Mouse (Mus musculus): Measurements from ENCODE around the gene Ankrd50.

The Ankrd50 gene

DNA sequence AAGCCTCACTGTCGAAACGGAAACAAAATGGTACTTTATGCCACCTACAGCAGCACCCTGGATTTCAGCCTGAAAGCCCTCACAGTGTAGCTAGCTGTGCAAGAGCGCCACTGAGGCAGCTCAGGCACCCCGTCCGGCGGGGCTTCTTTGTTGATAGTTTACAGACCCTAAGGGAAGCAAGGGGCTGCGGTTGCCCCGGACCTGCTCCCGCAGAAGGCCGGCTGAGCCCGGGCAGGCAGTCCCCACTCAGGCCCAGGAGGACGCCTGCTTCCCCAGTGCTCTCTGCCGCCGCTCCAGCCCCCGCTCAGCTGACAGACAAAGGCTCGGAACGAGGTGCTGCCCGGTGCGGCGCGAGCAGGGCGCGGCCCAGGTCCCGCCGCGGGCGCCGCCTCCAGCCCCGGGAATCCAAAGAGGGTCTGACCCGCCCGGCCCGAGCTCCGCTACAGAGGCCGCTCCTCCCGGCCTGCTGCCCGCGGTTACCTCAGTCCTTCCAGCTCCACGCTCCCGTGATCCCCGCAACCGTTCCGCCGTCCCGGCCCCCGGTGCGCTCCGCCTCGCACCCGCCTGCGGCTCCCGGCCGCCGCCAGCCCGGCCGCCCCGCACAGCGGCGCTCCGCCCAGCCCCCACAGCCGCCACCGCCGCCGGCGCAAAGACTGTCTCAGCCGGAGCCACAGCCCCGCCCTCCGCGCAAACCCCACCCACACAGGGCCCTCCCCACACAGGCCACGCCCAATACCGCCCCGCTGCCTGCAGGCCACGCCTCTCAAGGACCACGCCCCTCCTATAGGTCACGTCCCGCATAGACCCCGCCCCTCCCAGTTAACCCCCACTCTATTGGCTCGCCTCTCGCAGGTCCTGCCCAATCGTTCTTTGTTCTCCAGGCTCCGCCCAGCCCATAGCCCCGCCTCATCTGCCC is at the start of gene Ankrd50:
TSS of gene Ankrd50 (minus strand) at position 654 of the 916 bp plus-strand sequence.
- peak; percentile 89 for DNase-seq (ENCODE audit: low read depth)

DNA sequence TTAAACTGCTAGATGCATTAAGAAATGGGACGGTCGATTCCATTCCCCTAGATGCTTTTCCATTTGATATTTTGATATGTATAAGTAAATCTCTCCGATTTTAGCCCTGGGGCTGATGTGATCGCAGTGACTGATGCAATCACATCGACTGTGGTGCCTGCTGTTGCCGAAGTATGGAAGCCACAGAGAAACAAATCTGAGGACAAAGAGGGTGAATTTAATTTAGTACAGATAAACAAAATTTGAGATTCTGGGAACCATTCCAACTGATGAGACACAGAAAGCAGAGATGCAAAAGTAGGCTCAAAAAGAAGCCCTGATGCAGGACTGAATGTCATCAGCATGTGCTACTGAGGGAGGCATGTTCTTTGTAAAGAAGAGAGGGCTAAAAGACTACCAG is 49.6 kb upstream of the Ankrd50 start:
- DNase-seq (ENCODE audit: low read depth) = no peak

DNA sequence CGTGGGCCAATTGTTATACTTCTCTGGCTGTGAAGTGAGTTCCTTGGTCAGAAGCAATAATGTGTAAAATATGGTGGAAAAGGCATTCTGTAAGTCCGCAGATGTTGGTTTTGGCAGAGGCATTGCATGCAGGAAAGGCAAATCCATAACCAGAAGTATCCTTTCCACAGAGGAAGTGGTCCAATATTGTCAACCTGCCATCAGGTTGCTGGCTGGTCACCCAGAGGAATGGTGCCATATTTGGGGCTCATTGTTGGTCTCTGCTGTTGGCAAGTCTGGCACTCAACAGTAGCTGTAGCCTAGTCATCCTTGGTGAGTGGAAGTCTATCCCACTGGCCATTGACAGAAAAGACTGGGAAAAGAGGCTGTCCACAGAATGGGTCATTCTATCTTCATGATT is 35.8 kb upstream of the Ankrd50 start:
- no peak for DNase-seq (ENCODE audit: low read depth)

DNA sequence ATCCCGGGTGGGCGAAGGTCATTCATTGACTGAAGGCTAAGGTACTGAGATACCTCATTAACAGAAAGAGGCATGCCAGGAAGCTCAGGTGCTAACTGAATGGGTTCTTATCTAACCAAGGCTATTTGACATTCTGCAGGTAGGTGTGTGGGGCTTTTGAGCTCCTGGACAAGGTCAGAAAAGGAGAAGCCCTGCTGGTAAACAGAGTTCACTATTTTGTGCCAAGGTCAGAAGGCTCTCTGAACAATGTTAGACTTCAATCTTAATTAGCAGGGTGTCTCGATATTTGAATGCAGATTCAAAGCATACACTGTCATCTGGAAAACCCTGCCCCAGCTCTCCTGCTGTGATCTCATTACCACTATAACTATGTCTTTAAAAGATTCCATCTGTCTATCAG is 35.3 kb upstream of the Ankrd50 start:
- no peak for DNase-seq (ENCODE audit: low read depth)

DNA sequence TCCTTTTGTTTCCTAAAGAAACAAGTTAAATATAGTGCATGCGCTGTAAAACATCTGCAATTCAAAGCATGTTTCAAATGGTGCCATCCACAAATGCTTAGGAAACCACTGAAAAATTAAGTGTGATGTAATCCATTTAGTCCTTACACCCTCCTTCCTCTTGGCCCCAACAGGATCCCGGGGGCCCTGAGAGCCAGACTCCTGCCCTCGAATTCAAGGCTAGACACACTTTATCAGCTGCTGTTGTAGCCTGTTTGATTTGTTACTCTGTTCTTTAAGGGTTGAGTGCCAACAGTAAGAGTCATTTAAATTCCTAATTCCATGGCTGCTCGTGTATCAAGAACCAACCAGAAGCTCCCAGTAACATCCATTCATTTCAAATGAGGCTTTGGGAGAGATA is 19.0 kb upstream of the Ankrd50 start:
- no peak for DNase-seq (ENCODE audit: low read depth)

DNA sequence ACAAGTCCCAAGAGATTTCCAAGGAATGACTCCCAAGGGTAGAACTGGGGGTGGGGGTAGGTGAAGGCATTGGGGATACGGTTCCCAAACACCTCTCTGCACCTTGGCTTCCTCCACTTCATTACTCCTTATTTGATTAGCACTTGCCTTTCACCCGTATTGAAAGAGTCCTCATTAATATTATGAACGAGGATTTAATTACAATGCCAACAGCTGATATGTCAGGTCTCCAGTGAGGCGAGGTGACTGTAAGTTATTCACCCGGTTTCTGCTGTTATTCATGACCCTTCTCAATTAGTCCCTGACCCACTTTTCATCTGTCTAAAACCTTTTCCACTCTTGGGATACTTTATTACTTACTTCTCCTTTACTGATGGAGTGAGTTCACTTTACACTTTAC is 17.5 kb upstream of the Ankrd50 start:
- no peak for DNase-seq (ENCODE audit: low read depth)

DNA sequence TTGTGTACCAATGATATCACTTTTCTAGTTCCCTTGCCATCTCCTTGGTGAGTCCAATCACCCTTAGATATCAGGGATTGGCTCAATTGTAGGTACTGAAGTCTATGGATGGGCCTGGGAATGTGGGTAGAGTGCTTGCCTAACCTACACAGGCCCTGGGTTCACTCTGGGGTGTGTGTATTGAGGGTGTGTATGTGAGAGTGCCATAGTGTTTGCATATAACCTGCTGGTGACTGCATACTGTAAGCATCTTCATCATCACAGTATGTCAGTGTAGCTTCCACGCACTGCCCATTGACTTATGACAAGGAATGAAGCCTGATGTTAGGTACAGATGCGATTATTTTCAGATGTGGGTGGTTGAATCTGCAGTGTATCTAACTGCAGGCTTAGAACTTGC is 17.1 kb upstream of the Ankrd50 start:
- no peak for DNase-seq (ENCODE audit: low read depth)

DNA sequence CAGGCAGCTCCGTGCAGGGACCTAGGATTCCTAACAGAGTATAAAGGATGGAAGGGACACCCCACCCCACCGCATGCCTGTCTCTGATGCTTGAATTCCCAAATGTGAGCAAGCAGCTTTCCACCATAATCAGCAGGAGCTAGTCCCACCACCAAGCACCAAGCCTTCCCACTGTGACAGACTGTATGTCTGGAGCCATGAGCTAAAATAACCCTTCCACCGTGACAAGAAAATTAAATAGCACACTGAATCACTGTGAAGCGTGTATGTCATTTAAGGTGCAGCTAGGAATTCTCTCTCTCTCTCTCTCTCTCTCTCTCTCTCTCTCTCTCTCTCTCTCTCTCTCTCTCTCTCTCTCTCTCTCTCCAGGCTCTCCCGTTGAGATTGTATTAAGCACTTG is 16.7 kb upstream of the Ankrd50 start:
- DNase-seq (ENCODE audit: low read depth) = no peak

DNA sequence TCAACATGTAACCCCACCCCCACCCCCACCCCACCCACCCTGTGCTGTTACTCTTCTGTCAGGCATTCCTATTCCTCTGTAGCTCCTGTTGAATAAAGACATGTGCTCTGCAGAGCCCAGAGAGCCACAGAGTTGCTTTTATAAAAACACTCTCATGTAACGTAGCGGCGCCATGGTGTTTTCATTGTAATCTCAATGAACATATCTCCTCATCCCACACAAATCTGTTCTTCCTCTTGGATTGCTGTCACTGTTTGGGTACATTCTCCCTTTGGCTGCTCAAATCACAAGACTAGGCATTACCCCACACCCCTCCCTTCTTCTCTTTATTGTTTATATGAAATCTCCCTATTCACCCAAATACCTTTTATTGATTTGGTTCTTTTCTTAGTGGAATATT is 13.9 kb upstream of the Ankrd50 start:
- DNase-seq (ENCODE audit: low read depth) = no peak

DNA sequence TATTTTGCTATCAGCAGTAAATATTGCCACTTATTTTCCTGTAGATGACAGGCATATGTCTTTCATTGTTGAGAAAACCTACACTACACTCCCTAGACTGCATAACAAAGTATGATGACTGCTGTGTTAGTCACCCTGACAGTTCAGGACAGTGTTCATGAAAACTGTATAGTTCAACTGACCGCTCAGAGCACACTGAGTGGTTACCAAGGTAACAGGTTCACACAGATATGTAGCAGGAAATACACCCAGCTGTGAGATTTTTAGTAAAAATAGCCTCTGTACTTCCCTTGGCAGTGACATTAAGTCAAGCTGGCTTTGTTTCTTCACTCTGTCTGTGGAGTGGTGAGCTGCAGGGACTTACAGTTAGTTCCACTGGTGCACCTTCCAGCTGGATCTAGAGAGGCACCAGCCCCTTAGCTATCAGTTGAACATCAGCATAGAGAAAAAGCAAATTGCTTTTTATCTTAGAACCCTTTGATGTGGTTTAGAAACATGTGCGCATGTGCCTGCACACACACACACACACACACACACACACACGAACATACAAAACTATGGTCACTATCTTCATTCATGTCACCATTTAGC is 12.2 kb upstream of the Ankrd50 start:
- DNase-seq (ENCODE audit: low read depth) = no peak

DNA sequence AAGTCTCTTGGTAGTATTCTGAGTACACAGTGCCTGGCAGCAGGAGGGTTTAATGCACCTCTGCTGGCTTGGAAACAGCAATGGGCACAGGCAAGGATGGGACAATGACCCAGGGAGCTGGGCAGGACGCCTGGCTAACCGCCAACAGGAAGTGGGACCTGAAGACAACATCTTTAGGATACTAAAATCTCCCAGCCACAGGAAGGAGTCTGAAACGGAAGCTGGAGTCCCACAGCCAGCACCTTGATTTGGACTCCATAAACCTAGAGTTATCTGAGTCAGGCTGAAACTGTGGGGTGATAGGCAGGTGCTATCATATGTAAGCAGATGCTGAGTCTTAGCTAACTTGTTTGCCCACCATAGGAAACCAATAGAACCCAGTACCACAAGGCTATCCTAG is 7.1 kb upstream of the Ankrd50 start:
- DNase-seq (ENCODE audit: low read depth) = no peak

DNA sequence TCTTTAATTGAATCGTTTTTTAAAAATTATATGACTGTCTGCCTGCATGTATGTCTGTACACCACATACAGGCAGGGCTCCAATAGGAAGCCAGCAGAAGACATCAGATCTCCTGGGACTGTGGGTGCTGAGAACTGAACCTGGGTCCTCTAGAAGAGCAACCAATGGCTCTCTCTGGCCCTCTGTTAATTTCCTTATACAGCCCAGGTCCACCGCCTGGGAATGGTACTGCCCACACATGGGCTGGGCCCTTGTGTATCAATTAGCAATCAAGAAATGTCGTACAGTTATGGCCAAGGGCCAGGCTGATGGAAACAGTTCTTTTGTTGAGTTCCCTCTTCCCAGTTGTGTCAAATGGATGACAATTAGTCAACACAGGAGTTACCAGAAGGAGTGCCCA is 6.6 kb upstream of the Ankrd50 start:
- DNase-seq (ENCODE audit: low read depth) = no peak

DNA sequence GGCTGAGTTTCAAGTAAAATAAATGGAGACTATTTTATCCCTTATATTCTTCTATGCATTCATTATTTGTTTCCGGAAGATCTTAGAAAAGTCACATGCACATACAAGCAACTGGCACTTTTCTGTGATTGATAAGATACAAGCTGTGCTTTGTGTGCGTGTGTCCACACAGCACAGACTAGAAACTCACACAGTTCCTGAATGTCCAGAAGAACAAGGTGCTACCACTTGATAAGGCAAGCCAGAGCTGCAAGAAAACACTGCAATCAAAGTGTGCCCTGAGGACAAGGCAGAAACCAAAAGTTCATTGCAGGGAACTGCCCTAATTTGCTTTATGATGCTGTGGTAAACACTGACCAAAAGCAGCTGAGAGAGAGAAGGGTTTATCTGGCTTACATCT is 6.1 kb upstream of the Ankrd50 start:
- DNase-seq (ENCODE audit: low read depth) = no peak

DNA sequence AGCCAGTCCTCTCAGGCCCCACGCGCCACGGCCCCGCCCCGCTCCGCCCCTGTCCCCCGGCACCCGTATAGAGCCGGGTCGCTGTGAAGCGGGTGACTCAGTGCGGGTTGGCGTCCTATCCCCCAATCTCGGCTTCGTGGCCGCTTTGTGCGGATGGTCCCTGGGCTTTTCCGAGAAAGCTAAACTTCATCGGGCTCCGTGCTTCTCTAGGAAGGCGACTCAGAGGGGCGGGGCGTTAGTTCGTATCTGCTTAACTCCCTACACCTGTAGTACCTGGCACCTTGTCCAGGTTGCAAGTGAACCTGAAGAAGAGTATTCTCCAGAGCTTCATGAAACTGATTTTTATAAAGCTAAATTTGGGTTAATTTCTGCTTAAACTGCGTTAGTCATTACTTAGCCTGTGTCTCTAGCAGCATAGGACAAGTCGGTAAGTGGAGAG is 482 bp upstream of the Ankrd50 start:
- no peak for DNase-seq (ENCODE audit: low read depth)

DNA sequence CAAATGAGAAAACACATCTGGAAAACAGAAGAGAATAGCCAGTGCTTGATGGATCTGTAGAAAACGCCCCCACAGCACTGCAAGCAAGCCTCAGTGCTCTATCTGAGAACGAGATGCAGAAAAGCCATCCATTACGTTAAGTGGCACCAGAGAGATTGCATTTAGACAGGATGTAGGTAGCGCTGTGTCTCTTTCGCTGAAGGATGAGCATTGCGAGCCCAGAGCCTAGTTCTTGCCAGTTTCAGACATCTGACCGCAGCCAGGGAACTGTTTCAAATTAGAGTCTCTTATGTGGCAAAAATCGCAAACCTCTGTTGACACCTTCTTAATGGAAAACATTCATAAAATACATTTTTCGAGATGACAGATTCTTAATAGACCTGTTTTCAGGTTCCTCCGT is 1.1 kb downstream of the Ankrd50 start:
- no peak for DNase-seq (ENCODE audit: low read depth)

DNA sequence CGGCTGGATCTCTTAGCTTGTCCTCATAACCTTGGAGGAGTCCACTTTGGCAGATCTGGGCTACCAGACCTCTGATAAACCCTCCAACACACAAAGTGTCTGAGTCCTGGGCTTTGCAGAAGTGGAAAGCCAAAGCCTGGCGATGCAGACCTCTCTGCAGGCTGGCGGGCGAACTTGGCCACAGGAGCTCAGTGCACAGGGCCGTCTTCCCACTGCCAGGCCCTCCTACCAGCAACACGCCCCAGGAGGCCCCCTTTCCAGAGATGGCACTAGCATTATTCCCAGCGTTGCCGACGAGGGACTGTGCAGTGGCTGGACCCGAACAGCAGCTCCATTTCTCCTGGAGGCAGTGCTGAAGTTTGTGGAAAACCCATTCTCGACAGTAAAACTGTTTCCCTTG is 1.9 kb downstream of the Ankrd50 start:
- no peak for DNase-seq (ENCODE audit: low read depth)

DNA sequence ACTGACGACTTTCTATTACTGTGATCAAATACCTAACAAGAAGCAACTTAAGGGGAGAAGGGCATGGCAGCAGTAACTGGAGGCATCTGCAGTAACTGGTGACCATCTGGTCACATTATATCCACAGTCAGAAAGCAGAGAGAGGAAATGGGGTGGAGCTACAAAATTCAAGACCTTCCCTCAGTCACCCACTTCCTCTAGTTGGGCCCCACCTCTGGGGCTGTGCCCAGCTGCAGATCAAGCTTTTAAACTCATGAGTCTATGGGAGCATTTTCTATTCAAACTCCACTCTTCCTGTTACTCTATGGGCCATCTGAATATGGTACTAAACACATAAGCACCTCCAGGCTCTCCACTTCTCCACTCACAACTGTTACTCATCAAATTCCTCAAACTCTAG is 3.5 kb downstream of the Ankrd50 start:
- DNase-seq (ENCODE audit: low read depth) = no peak

DNA sequence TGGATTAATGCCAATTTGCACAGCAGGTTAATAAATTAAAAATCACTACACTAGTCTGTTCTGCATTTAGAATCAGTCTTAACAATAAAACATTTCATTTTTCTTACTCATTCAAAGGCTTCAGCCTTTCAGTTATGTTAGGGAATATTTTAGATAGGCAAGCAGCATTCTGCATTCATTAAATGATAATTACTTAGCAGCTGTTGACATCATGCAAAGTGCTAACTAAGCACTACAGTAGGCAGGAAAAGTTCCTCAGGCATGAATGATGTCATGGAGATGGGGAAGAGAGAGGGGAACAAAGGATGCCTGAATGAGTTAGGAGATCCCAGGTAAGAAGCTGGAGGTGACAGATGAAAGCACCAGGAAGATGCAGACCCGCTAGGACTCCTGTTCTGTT is 6.7 kb downstream of the Ankrd50 start:
- DNase-seq (ENCODE audit: low read depth) = no peak

DNA sequence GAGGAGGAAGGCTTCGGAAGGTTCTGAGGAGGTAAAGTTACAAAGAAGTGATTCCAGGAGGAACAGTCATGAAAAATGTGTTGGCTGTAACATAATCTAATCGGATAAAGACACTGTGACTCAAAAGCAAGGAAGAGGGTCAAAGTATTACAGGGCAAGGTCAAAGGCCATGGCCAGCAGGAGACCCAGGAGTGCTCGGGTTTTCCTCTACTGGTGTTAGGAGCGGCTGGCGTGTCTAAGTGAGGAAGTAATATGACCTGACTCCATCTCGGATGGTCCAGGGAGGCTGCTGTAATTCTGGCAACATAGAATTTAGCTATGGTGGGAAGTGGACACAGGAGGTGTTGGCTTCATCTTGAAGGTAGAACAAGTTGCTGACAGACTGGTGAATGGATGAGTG is 9.1 kb downstream of the Ankrd50 start:
- no peak for DNase-seq (ENCODE audit: low read depth)

DNA sequence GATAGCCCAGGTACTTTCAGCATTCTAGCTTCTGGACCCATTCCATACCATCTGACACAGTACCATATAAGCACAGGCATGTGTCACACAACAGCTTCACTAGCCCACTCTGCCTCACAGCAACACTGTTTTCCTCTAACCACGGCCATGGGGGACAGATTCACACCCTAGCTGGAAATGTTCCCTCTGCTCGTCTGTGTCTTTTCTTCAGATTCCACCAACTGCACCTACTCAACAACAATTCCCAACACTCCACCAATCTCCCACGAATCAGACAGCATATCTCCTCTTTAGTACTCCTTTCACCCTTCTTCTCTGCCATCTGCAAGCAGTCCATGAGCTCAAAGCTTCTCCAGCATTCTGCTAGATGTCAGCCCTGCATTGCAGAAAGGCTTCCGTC is 11.5 kb downstream of the Ankrd50 start:
- no peak for DNase-seq (ENCODE audit: low read depth)

DNA sequence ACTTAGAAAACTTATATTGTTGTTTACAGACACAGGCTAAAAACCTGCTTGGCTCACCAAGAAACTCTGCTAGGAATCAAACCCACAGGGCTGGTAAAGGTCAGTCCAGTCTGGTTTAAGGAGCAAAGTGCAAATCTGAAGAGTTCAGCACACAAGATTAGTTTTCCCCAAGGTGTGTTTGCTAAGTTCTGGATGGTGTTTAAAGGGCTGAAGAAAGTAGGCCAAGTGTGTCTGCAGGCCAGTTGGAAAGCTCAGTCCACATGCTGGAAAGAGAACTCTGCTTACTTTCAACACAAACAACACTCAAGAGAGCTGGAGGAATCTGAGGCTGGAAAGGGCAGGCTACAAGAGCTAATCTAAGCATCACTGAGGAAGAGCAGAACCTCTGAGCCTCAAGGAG is 13.1 kb downstream of the Ankrd50 start:
- DNase-seq (ENCODE audit: low read depth) = no peak

DNA sequence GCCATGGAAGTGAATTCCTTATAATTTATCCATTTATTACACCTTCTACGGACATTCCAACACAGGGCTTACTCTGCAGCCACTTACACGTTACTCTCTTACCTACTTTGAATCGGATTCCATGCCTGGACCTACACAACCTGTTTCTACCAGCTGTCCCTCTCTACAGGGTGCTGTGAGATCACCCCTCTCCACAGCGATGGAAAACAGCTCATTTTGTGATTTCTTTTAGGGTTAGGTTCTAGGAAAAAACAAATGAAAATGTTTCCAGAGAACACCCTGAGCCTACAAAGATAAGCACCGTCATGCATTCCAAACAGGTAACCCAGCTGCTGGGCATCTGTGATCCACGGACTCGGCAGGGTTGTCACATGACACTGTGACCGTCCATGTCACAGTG is 16.5 kb downstream of the Ankrd50 start:
- no peak for DNase-seq (ENCODE audit: low read depth)

DNA sequence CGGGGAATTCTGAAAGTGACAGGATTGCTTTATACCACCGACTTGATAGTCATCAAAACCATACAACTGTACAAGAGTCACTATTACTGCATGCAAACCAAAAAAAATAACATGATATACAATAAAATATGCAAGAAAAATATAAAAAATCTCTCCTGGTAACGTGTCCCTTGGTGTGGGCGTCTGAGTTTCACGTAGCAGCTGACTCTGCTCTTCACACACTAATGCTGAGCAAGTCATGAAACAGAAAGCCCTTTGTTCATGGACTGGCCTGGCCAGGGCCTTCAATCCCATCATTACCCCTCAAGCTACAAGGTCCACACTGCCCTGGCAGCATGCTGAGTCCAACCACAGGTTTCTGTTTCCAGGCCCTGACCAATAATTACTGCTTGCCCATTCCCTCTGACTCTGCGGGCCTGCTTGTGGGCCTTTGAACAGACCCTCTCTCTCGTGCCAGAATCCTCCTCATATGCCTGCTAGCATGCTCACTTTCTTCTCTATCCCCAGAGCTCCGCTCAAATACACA is 17.7 kb downstream of the Ankrd50 start:
- peak; percentile 82 for DNase-seq (ENCODE audit: low read depth)

DNA sequence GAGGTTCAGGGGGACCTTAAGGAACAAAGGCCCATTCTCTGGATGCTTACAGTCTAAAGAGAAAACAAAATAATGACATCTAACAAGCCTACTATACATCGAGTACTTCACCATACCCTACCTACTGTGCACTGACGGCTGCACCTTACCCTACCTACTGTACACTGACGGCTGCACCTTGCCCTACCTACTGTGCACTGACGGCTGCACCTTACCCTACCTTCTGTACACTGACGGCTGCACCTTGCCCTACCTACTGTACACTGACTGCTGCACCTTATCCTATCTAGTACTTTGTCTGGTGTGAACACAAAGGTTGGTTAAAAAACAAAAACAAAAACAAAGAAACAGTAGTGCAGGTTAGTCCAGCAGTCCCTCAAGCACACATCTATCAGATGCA is 18.5 kb downstream of the Ankrd50 start:
- no peak for DNase-seq (ENCODE audit: low read depth)

All from fibroblast of lung, adult 2 months (primary cell).